Mouse (Mus musculus): ENCODE measurements around the gene Adamtsl4.
"Not testable (repeated sequence)": the region's sequence is repeated elsewhere in the genome, so short reads cannot be mapped to it uniquely, and the experiment has no call there.

The Adamtsl4 gene

DNA sequence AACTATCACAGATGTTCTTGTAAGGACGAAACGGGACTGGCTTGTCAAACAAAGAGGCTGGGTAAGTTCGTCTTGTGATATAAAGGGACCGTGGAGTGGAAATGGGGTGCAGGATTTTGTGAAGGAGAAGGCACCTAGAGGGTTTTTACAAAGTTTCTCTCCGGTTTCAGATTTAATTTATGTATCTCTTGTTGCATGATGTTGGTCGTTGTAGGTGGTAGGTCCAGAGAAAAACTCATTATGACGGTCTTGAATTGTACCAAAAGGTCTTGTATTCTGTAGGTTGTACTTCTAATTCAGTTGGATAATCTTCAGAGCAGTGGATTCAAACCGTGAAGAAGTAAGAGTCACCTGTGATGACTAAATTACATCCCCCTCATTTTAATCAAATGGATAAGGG, 27.8 kb downstream of the Adamtsl4 start:
- DNase-seq, result no peak

DNA sequence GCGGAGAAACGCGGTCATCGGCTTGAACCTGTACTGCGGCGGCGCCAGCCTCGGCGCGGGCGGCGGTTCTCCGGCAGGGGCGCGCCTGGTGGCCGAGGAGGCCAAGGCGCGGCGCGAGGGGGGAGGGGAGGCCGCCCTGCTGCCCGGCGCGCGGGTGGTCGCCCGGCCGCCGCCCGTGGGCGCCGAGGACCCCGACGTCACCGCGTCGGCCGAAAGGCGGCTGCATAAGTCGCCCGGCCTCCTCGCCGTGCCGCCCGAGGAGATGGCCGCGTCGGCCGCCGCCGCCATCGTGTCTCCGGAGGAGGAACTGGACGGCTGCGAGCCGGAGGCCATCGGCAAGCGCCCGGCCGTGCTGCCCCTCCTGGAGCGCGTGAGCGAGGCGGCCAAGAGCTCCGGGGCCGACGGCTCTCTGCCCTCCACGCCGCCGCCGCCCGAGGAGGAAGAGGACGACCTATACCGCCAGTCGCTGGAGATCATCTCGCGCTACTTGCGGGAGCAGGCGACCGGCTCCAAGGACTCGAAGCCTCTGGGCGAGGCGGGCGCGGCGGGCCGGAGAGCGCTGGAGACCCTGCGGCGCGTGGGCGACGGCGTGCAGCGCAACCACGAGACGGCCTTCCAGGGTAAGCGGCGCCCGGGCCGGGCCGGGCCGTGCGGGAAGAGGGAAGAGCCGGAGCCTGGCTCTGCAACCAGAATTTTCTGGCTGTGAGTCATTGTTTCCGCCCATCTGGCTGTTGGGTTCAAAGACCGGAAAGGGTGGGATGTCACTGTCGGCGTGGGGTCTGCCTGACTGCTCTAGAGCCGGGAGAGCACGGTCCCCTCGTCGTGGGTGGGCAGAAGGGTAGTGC, 28.6 kb downstream of the Adamtsl4 start:
- peak; percentile 86 to 88 for DNase-seq

DNA sequence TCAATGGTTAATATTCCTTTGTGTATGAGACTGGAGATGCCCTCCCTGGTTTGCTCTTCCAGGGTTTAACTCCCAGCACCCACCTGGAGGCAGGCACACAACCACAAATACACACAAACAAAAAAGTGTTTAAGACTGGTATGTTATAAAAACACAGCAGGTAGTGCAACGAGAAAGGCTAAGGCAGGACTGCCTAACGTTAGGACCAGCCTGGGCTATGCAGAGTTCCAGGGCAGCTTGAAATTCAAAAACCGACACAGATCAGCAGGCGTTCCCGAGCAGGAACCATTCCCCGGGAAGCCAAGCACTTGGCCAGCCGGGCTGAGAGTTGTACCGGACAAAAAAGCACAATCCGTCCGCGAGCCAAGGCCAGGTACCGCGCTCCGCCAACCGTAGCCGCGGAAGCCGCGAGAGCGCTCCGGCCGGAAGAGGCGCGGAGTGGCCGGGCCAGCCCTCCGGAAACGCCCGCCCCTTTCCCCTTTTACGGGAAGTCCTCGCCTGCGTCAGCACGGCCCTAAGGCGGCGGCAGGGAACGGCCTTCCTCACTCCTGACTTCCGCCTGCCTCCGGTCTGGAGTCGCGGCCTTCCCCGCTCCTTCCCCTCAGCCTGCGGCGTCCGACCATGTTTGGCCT, 29.4 kb downstream of the Adamtsl4 start, which contains the start of gene Mcl1:
TSS of gene Mcl1 (plus strand) at position 553 of the 632 bp plus-strand sequence.
- DNase-seq, result peak; percentile 97 to 98

DNA sequence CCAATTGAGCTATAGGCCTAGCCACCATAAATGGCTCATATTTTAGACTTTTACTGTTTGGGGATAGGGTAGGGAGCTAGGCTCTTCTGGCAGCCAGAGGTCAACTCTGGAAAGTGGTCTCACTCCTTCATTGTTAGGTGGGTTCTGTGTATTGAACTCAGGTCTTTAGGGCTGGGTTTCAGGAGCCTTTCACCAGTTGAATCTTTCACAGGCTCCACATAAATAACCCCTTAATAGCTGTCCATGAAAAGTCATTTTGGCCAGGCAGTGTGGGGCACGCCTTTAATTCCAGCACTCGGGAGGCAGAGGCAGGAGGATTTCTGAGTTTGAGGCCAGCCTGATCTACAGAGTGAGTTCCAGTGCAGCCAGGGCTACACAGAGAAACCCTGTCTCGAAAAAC, 30.0 kb downstream of the Adamtsl4 start:
- DNase-seq, result no peak

DNA sequence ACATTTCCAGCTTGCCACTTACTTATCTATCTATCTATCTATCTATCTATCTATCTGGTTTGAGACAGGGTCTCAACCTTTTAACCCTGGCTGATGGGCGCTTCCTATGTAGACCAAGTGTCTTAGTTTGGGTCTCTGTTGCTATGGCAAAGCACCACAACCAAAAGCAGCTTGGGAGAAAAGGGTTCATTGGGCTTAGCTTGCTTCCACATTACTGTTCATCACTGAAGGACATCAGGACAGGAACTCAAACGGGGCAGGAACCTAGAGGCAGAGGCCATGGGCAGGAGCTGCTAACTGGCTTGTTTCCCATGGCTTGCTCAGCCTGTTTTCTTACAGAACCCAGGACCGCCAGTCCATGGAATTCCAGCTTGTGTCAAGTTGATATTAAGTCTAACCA, 30.6 kb downstream of the Adamtsl4 start:
- no peak for DNase-seq

DNA sequence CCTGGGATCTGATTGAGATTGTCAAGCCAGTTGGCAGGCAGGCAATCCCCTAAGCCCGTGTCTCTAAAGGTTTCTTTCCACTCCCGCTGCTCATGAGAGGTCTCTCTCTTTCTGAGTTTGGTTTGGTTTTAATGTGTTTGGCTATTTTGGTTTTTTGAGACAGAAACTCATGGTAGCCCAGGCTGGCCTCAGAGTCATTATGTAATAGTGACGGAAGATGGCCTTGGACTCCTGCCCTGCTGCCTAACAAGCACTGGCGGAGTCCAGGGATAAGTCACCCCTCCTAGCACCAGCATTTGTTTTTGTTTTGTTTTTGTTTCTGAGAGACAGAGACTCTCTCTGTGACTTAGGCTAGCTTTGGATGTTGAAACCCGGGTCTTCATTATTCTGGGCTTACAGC, 32.3 kb downstream of the Adamtsl4 start:
- no peak for DNase-seq

DNA sequence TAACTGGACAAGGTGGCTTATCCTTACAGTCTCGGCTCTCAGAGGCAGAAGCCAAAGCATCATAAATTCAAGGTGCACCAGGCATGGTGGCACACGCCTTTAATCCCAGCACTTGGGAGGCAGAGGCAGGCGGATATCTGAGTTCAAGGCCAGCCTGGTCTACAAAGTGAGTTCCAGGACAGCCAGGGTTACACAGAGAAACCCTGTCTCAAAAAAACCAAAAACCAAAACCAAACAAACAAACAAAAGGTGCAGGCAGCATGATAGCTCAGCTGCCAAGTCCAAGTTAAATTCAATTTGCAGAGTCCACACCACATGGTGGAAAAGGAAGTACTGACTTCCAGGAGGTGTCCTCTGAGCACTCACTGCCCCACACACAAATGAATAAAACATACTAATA, 33.3 kb downstream of the Adamtsl4 start:
- not testable (repeated sequence) for DNase-seq

DNA sequence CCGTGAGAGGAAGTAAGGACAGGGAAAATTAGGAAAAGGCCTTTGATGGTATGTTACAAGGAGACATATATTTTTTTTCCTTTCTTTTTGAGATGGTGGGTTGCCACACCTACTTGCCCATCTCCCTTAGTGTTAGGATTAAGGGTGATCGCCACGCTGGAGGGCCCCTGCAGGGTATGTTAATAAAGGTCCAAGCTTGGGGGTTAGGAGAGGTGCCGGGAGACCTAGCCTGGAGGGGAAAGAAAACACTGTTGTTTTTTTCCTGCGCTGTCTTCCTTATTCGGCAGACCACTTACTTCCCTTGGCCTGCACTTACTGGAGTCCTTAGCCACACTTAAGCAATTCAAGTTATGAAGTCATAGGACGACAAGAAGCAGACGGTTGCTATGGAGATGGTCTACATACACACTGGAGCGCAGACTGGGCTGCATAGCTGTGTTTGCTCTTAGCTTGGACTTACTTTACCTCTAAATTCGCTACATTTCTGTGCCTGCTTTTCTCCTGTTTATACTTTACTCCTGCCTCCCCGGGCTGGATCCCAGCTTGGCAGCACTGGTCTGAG, 34.2 kb downstream of the Adamtsl4 start:
- DNase-seq, result peak; percentile 33 to 78

DNA sequence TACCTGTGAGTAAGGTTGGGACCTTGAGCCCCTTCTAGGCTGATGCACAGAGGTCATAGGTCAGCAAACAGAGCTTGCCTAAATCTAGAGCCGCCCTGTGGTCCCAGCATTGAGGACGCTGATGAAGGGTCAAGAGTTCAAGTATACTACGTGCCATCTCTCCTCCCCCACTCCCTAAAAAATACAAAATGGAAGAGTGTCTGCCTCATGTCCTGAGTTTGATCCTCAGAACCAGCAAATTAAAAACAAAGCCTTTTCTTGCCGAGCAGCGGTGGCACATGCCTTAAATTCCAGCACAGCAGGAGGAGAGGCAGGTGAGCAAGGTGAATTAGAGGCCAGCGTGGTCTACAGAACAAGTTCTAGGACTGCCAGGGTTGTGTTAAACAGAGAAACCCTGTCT, 34.8 kb downstream of the Adamtsl4 start:
- no peak for DNase-seq

DNA sequence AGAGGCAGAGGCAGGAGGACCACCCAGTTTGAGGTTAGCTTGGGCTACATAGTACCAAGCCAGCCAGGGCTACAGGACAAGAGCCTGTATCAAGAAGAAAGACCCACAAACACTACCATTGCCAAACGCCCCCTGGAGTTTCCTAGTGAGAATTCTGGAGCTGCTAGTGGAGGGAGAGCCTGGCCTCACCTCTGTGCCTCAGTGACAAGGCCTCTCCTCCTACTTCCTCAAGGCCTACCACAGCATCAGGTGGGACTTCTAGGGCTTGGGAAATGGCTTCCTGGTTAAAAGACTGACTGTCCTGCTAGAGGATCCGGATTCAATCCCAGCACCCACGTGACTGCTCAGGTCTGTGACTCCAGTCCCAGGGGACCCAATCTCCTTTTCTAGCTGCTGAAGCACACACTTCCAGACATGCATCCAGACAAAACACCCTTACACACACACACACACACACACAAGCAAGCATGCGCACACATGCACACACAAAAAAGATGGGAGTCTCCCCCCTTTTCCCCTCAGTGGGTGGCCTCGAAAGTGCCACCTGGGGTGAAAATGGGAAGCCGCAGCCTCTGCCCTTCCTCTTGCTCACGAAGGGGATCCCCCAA, 35.4 kb downstream of the Adamtsl4 start:
- DNase-seq, result peak; percentile 43 to 56

DNA sequence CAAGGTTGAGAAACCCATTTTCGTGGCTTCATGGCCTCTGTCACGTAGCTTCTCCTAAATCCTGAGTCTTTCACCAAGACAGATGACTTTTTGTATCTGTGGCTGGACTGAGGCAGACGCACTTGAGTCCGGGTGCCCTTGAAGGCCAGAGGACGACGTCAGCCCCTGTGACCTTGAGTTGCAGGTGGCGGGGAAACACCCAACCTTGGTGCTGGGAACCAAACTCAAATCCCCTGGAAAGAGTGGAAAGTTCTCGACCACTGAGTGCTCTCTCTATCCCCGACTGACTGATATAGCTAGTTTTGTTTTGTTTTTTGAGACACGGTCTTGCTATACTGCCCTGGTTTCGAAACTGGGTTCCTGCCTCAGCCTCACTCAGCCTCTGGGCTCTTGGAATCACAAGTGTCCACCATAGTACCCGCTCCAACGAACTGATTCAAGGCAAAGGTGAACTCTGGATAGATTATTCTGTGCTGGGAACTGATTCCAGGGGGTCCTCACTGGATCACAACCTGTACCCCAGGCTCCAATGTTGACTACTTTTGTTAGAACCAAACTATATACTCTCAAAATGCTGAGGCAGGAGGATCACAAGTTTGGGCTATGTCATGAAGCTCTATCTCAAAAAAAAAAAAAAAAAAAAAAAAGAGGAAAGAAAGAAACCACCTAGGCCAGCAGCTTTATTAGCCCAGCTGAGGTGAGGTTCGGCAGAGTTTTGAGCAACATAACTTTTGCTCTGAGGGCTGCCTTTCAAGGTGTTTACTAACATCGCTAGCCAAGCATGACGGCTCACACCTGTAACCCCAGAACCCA, 36.1 kb downstream of the Adamtsl4 start:
- peak in 1 of 2 experiments; percentile 26 for DNase-seq

DNA sequence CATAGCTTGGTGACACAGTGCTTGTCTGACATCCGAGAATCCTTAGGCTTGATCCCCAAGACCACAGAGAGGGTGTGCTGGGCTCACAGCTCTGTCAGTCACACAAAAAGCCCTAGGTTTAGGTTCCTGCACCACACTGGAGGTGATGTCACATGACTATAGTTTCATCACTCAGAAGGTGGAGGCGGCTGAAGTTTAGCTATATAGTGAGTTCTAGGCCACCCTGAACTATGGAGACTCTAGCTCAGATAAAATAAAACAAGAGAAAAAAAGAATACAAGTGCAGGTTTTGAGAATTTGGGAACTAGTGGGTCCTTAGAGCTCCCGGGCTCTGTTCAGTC, 36.7 kb downstream of the Adamtsl4 start:
- DNase-seq, result no peak

DNA sequence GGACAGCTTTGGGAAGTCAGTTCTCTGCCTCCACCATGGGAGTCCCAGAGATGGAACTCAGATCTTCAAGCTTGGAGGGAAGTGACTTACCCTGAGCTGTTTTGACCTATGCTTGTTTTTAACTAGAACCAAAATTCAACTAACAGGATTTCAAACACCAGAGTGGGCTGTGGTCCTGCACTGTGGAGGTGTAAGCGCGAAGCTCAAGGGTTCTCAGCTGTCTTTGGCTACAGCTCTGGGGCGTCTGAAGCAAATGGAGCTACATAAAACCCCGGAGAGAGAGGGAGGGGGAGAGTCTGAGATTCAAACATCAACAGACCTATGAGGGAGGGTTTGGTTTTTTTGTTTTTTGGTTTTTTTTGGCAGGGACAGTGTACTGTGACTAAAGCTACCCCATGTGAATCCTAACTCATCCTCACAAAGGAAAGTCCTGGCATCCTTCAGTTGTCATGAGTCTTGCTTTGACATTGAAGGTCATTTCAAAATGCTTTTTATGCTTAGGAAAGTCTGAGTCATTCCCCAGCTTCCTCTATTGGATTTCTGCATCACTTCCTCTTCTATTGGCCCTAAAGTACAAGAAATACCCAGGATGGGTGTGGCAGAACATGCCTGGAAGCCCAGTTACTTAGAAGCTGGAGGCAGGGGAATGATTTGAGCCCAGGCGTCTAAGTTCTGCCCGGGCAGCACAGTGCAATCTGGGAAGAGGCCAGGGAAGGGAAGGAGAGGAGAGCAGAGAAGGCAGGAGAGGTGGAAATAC, 37.3 kb downstream of the Adamtsl4 start:
- DNase-seq, result peak; percentile 61 to 71

DNA sequence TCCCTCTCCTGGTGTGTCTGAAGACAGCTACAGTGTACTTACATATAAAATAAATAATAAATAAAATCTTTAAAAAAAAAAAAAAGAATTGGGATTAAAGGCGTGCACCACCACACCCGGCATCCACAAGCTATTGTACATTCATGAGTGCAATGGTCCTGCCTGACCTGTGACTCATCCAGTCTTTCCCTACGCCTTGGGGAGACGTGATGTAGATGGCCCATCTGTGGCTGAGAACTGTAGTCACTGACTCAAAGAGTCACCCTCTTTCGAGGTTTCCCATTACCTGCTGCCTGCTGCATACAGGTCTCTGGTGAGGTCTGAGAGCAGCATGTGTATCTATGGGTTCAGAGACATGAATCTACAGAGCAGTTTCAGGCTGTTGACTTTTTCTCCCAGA, 39.7 kb downstream of the Adamtsl4 start:
- no peak for DNase-seq

DNA sequence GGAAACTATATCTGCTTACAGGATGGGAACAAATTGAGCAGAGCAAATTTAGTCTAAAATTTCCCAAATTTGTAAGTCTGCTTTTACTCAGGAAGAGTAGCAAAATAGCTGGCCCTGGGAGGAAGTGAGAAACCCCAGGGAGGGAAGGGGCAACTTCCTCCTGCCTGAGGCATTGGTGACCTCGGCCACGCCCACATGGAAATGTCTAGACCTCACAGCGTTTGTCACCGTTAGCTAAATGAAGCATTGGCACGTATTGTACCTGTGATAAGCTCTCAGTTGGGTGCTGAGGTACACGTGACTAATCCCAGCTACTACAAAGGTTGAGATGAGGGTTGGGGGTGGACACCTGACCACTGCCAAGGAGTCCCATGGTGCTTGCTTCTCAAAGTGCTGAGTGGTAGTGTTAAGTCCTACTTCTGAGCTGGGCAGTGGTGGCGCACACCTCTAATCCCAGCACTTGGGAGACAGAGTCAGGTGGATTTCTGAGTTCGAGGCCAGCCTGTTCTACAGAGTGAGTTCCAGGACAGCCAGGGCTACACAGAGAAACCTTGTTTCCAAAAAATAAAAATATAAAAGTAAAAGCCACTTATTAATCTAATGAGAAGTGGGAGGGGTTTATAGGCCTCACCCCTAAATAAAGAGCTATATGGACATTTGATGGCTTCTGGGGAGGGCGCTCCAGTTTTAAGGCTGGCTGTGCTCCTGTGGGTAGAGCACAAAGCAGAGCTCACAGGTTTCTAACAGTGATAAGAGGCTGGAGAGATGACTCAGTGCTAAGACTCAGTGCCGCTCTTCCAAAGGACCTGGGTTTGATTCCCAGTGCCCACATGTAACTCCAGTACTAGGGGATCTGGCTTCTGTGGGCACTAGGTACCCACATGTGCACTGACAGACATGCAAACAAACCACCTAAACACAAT, 42.1 kb downstream of the Adamtsl4 start:
- peak; percentile 66 to 71 for DNase-seq

DNA sequence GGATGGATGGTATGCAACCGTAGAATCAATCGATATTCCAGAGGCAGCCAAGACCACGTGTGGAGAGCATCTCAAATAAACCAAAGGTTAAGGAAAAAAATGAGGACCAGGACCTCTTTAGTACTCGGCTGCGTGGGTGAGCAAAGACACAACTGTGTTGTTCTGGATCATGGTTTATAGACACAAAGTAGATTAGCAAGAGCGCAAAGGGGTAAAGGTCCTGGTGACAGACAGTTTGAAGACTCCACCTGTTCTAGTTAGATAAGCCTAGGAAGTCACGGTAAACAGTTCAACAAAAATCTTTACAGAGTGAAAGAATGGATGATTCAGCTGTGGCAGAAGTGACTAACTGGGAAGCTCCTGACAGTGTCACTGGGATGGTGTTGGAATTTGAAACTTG, 44.6 kb downstream of the Adamtsl4 start:
- no peak for DNase-seq

DNA sequence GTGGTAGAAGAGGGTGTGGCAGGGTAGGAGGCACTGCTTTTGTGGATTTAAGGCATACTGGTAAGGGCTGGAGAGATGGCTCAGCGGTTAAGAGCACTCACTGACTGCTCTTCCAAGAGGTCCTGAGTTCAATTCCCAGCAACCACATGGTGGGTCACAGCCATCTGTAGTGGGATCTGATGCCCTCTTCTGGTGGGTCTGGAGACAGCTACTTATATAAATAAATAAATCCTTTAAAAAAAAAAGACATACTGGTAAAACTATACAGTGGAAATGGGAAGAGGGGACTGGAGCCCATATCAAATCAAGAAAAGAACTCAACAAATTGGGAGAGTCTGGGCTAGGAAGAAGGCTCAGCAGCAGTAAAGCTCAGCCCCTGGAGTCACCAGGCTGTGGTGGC, 48.0 kb downstream of the Adamtsl4 start:
- DNase-seq, result no peak

DNA sequence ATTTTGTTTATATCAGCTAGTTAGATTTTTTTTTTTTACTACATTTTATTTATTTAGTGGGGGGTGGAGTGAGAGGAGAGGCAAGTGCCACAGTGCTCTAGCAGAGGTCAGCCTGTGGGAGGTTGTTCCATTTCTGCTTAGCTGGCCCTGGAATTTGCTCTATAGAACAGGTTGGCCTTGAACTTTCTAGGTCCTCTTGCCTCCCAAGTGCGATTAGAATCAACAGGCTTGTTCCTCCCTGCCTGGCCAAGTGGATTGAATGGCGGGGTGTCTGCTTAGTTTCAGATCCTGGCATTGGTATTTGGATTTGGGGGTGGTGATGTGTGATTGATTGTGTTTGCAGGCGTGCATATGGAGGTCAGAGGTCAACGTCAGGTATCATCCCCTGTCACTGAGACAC, 51.6 kb downstream of the Adamtsl4 start:
- no peak for DNase-seq

DNA sequence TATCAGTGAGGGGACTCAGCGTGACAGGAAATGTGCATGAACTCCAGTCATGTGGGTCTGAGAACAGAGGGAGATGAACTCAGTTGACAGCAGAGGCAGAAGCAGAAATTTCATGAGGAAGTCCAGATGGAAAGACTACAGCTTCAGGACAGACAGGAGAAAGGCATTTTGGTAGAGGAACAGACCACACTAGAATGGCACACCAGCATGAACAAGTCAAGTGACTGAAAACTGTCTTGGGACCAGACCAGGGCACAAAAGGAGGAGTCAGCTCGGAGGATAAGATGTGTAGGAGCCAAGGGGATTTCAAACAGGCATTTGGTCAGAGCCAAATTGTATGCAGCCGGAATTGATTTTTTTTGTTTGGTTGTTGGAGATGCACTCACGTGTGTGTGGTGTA, 52.1 kb downstream of the Adamtsl4 start:
- DNase-seq, result no peak

DNA sequence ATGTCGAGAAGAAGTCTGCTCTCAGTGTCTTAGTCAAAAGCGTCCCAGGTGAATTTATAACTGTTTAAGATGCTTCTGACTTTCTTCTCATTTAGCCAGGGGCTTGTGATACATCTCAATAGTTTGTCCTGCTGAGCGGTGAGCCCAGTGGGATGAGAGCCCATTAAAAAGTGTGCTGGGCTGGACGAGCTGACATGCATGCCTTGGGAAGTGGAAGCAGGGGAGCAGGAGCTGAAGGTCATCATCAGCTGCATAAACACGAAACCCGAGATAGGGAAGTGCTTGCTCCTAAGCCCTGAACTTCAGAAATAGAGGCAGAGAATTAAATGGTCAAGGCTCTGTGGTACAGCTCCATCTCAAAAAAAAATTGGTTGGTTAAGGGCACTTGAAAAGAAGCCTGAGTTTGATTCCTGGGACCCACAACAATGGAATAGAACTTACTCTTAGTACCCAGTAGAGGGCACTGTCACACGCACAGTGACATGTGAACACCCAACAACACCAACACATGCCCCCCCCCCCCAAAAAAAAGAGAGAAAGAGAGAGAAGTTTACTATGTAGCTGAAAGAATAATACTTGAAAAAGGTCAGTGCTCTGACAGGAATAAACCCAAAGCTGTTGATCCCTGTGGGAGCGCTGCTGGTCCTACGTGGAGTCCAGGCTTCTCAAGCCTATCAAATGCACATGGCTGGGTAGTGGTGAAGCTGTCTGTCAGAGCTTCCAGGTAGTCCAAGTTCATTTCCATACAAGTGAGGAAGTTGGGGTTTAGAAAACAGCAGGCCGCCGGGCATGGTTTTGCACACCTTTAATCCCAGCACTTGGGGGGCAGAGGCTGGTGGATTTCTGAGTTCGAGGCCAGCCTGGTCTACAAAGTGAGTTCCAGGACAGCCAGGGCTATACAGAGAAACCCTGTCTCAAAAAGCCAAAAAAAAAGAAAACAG, 54.8 kb downstream of the Adamtsl4 start:
- peak in 1 of 2 experiments; percentile 23 for DNase-seq
